18 mouse cellular contexts compared by ENCODE assay signal in genomic region chr17:49225255-49226015, GRCm38 (mm10).
DNase-seq lines count a peak whose midpoint lies in the region; ATAC-seq and TF ChIP-seq lines count a peak whose summit lies in the region.
"Had no signal": no experiment of that assay in that cellular context is flagged by ENCODE, and none has a peak within 500 bp of the region (broad histone marks: within the 10 kb centered on the region; RNA-seq: fewer than 3 reads in every experiment).

No protein-coding gene starts in this region.

- DNase-seq in heart, adult 18-20 months, result peak; percentile 15 to 22
- no peak for DNase-seq in heart, embryonic 10.5 days (ENCODE audit: low spot score)
- DNase-seq in kidney, postnatal 0 days (ENCODE audit: low spot score), result no peak
- DNase-seq in kidney, postnatal 4 days, result no peak
- peak; percentile 69 for DNase-seq in right cerebral cortex, adult 18-20 months
- DNase-seq in right cerebral cortex, postnatal 14 days, result no peak
- DNase-seq in spleen, postnatal 36 days (ENCODE audit: low spot score in 2 of 2), result no peak
- DNase-seq: adrenal gland, postnatal 10 days; B cell, adult 2 months; cerebellum, postnatal 14 days; gastrocnemius, postnatal 14 days; kidney, postnatal 25 days; thymus, postnatal 25 days had no signal

- no peak for ATAC-seq in kidney, postnatal 0 days (replicated peaks; ENCODE audit: low FRiP score, low read depth)
- ATAC-seq in megakaryocyte progenitor cell, adult 5-6 weeks (replicated peaks; ENCODE audit: poor library complexity), result no peak
- ATAC-seq: forebrain, embryonic 13.5 days had no signal

- no peak for TF ChIP-seq CTCF in kidney, postnatal 0 days (IDR thresholded peaks at IDR 0.05; ENCODE audit: low read depth)

- H3K9me3 ChIP-seq in heart, embryonic 10.5 days, result no peaks in the 10 kb centered on the region
- no peaks in the 10 kb centered on the region for H3K9me3 ChIP-seq in kidney, postnatal 0 days (replicated peaks; ENCODE audit: low read length)
- H3K9me3 ChIP-seq: forebrain, embryonic 13.5 days; midbrain, embryonic 10.5 days had no signal

- 0 out of 2 replicates have a peak, but pooled peaks cover 12% of the 10 kb centered on the region for H3K27me3 ChIP-seq in heart, embryonic 10.5 days (ENCODE audit: insufficient read depth, poor library complexity, severe bottlenecking)
- H3K27me3 ChIP-seq in kidney, postnatal 0 days (ENCODE audit: insufficient read depth, low read length), result no peaks in the 10 kb centered on the region
- H3K27me3 ChIP-seq: forebrain, embryonic 13.5 days had no signal

- no peaks in the 10 kb centered on the region for H3K36me3 ChIP-seq in heart, embryonic 10.5 days
- no peaks in the 10 kb centered on the region for H3K36me3 ChIP-seq in kidney, postnatal 0 days (ENCODE audit: insufficient read depth, low read length)
- H3K36me3 ChIP-seq: midbrain, embryonic 10.5 days had no signal

- H3K9ac ChIP-seq in kidney, postnatal 0 days (ENCODE audit: low read depth, low read length), result no peak overlapping the region
- H3K9ac ChIP-seq: forebrain, embryonic 13.5 days; hindbrain, embryonic 14.5 days; liver, embryonic 14.5 days had no signal

- 68% methylated on average over 9 of the region's 9 CpGs for WGBS in heart, embryonic 10.5 days
- WGBS in kidney, postnatal 0 days, result 55% methylated on average over 9 of the region's 9 CpGs

- no peak overlapping the region for H3K4me2 ChIP-seq in kidney, postnatal 0 days (ENCODE audit: low read length)
- H3K4me2 ChIP-seq: forebrain, embryonic 13.5 days; hindbrain, embryonic 14.5 days had no signal

- H3K4me1 ChIP-seq in heart, embryonic 10.5 days, result no peaks in the 10 kb centered on the region
- H3K4me1 ChIP-seq in kidney, postnatal 0 days (replicated peaks; ENCODE audit: insufficient read depth, low read length), result no peaks in the 10 kb centered on the region
- H3K4me1 ChIP-seq: midbrain, embryonic 10.5 days had no signal

- H3K27ac ChIP-seq in heart, embryonic 10.5 days, result no peak overlapping the region
- H3K27ac ChIP-seq in kidney, postnatal 0 days, result 0 out of 2 replicates have a peak overlapping the region, but pooled peaks have one; percentile 19
- H3K27ac ChIP-seq: forebrain, embryonic 13.5 days; hindbrain, embryonic 14.5 days; liver, embryonic 14.5 days; midbrain, embryonic 10.5 days had no signal

- H3K4me3 ChIP-seq in heart, embryonic 10.5 days, result no peak overlapping the region
- H3K4me3 ChIP-seq in kidney, postnatal 0 days (replicated peaks; ENCODE audit: low read depth, low read length), result no peak overlapping the region
- H3K4me3 ChIP-seq: forebrain, embryonic 13.5 days; midbrain, embryonic 10.5 days had no signal

Comparison
In these comparisons a context has a peak if more than half of its experiments do, and no peak if none do; other contexts are left out.
1. DNase-seq: peak in heart, adult 18-20 months (2 of 2) and right cerebral cortex, adult 18-20 months (single experiment); none in heart, embryonic 10.5 days (single experiment), kidney, postnatal 0 days (single experiment), kidney, postnatal 4 days (0 of 2), right cerebral cortex, postnatal 14 days (single experiment) and spleen, postnatal 36 days (0 of 2).